ENCODE assay signal across 30 mouse cellular contexts in genomic region chr2:157611735-157612134, GRCm38 (mm10). TPM values are rescaled to one million over a fixed set of nuclear protein-coding genes. Genes with fewer than 3 reads are reported as not detected.
DNase-seq lines count a peak whose midpoint lies in the region; ATAC-seq and TF ChIP-seq lines count a peak whose summit lies in the region.
"Had no signal": no experiment of that assay in that cellular context is flagged by ENCODE, and none has a peak within 500 bp of the region (broad histone marks: within the 10 kb centered on the region; RNA-seq: fewer than 3 reads in every experiment).

No protein-coding gene starts in this region.

- H3K4me1 ChIP-seq in embryonic facial prominence, embryonic 14.5 days (ENCODE audit: control insufficient read depth, insufficient read depth, low read length) = no peaks in the 10 kb centered on the region; the same call in none of the 2 replicates
- H3K4me1 ChIP-seq in embryonic facial prominence, embryonic 10.5 days = peaks cover 31% of the 10 kb centered on the region
- peaks cover 33% of the 10 kb centered on the region for H3K4me1 ChIP-seq in hindbrain, embryonic 13.5 days (replicated peaks)
- H3K4me1 ChIP-seq in hindbrain, embryonic 11.5 days (replicated peaks; ENCODE audit: control insufficient read depth, insufficient read depth, low read length) = peaks cover 2% of the 10 kb centered on the region; the same call in 1 of the 2 replicates
- H3K4me1 ChIP-seq in limb, embryonic 14.5 days (ENCODE audit: control insufficient read depth, insufficient read depth, low read length) = peaks cover 3% of the 10 kb centered on the region; the same call in 1 of the 2 replicates
- H3K4me1 ChIP-seq in limb, embryonic 10.5 days = peaks cover 15% of the 10 kb centered on the region
- H3K4me1 ChIP-seq: heart, embryonic 15.5 days had no signal

- no peak for TF ChIP-seq POLR2A in limb, embryonic 14.5 days (IDR thresholded peaks at IDR 0.05; ENCODE audit: borderline replicate concordance, extremely low read depth, insufficient read depth, insufficient read length)

- no peak overlapping the region for H3K4me3 ChIP-seq in embryonic facial prominence, embryonic 14.5 days (ENCODE audit: low read depth, low read length)
- no peak overlapping the region for H3K4me3 ChIP-seq in embryonic facial prominence, embryonic 10.5 days
- H3K4me3 ChIP-seq in hindbrain, embryonic 13.5 days = no peak overlapping the region
- H3K4me3 ChIP-seq in hindbrain, embryonic 11.5 days (ENCODE audit: low read depth, low read length) = no peak overlapping the region
- no peak overlapping the region for H3K4me3 ChIP-seq in limb, embryonic 14.5 days (replicated peaks; ENCODE audit: low read length)
- H3K4me3 ChIP-seq in limb, embryonic 10.5 days = no peak overlapping the region
- H3K4me3 ChIP-seq: embryonic facial prominence, embryonic 15.5 days; forebrain, embryonic 12.5 days; heart, embryonic 12.5 days; heart, embryonic 15.5 days; hindbrain, embryonic 12.5 days had no signal

- DNase-seq in embryonic facial prominence, embryonic 14.5 days (ENCODE audit: low spot score) = peak; percentile 67
- DNase-seq in embryonic facial prominence, embryonic 10.5 days (ENCODE audit: low spot score) = no peak
- no peak for DNase-seq in hindbrain, embryonic 11.5 days (ENCODE audit: low spot score)
- DNase-seq in limb, embryonic 14.5 days (ENCODE audit: low spot score) = peak; percentile 34
- DNase-seq in limb, embryonic 10.5 days (ENCODE audit: low spot score) = no peak
- no peak for DNase-seq in spleen, postnatal 14 days (ENCODE audit: low spot score in 2 of 2)
- DNase-seq: adrenal gland, postnatal 10 days; adrenal gland, postnatal 36 days; B cell, adult 2 months; cerebellum, adult 11 months; cerebellum, adult 2 months; cerebellum, adult 9-11 months; cerebellum, postnatal 36 days; embryo, embryonic 11 days; gastrocnemius, postnatal 10 days; heart, adult 18-20 months; heart, postnatal 10 days; heart, postnatal 36 days had no signal

- no peaks in the 10 kb centered on the region for H3K9me3 ChIP-seq in embryonic facial prominence, embryonic 14.5 days (ENCODE audit: control insufficient read depth, low read length)
- H3K9me3 ChIP-seq in embryonic facial prominence, embryonic 10.5 days = no peaks in the 10 kb centered on the region
- no peaks in the 10 kb centered on the region for H3K9me3 ChIP-seq in hindbrain, embryonic 13.5 days
- no peaks in the 10 kb centered on the region for H3K9me3 ChIP-seq in hindbrain, embryonic 11.5 days (ENCODE audit: control insufficient read depth, low read length)
- no peaks in the 10 kb centered on the region for H3K9me3 ChIP-seq in limb, embryonic 14.5 days (ENCODE audit: control insufficient read depth, low read length)
- H3K9me3 ChIP-seq in limb, embryonic 10.5 days (replicated peaks) = no peaks in the 10 kb centered on the region
- H3K9me3 ChIP-seq: embryonic facial prominence, embryonic 15.5 days; forebrain, embryonic 12.5 days; G1E; heart, embryonic 12.5 days; heart, embryonic 15.5 days; hindbrain, embryonic 12.5 days had no signal

- WGBS in embryonic facial prominence, embryonic 14.5 days = 66% methylated on average over 3 of the region's 3 CpGs
- WGBS in embryonic facial prominence, embryonic 10.5 days = 77% methylated on average over 3 of the region's 3 CpGs
- WGBS in hindbrain, embryonic 13.5 days = 62% methylated on average over 3 of the region's 3 CpGs
- WGBS in hindbrain, embryonic 11.5 days = 78% methylated on average over 3 of the region's 3 CpGs
- 64% methylated on average over 3 of the region's 3 CpGs for WGBS in limb, embryonic 14.5 days
- 85% methylated on average over 3 of the region's 3 CpGs for WGBS in limb, embryonic 10.5 days

- H3K4me2 ChIP-seq in embryonic facial prominence, embryonic 14.5 days (ENCODE audit: low read depth, low read length) = no peak overlapping the region
- no peak overlapping the region for H3K4me2 ChIP-seq in hindbrain, embryonic 13.5 days
- no peak overlapping the region for H3K4me2 ChIP-seq in hindbrain, embryonic 11.5 days (replicated peaks; ENCODE audit: low read depth, low read length)
- no peak overlapping the region for H3K4me2 ChIP-seq in limb, embryonic 14.5 days (replicated peaks; ENCODE audit: low read depth, low read length, severe bottlenecking)
- H3K4me2 ChIP-seq: embryonic facial prominence, embryonic 15.5 days; forebrain, embryonic 12.5 days; heart, embryonic 12.5 days; heart, embryonic 15.5 days; hindbrain, embryonic 12.5 days had no signal

- H3K27me3 ChIP-seq in embryonic facial prominence, embryonic 14.5 days (replicated peaks; ENCODE audit: control insufficient read depth, insufficient read depth, low read length) = no peaks in the 10 kb centered on the region
- peaks cover 4% of the 10 kb centered on the region; the same call in 1 of the 2 replicates for H3K27me3 ChIP-seq in embryonic facial prominence, embryonic 10.5 days (replicated peaks; ENCODE audit: low read depth, poor library complexity, severe bottlenecking)
- H3K27me3 ChIP-seq in hindbrain, embryonic 13.5 days = peaks cover 4% of the 10 kb centered on the region; the same call in 1 of the 2 replicates
- H3K27me3 ChIP-seq in hindbrain, embryonic 11.5 days (ENCODE audit: control insufficient read depth, insufficient read depth, low read length) = no peaks in the 10 kb centered on the region
- no peaks in the 10 kb centered on the region for H3K27me3 ChIP-seq in limb, embryonic 14.5 days (ENCODE audit: control insufficient read depth, insufficient read depth, low read length)
- H3K27me3 ChIP-seq in limb, embryonic 10.5 days (ENCODE audit: low read depth, poor library complexity, severe bottlenecking) = peaks cover 20% of the 10 kb centered on the region; the same call in 1 of the 2 replicates
- H3K27me3 ChIP-seq: embryonic facial prominence, embryonic 15.5 days; forebrain, embryonic 12.5 days had no signal

- H3K27ac ChIP-seq in embryonic facial prominence, embryonic 14.5 days (replicated peaks; ENCODE audit: low read depth, low read length) = no peak overlapping the region
- no peak overlapping the region for H3K27ac ChIP-seq in embryonic facial prominence, embryonic 10.5 days (replicated peaks)
- 0 out of 2 replicates have a peak overlapping the region, but pooled peaks have one; percentile 5 for H3K27ac ChIP-seq in hindbrain, embryonic 13.5 days
- H3K27ac ChIP-seq in hindbrain, embryonic 11.5 days (ENCODE audit: low read depth, low read length) = no peak overlapping the region
- H3K27ac ChIP-seq in limb, embryonic 14.5 days (replicated peaks; ENCODE audit: low read depth, low read length) = no peak overlapping the region
- H3K27ac ChIP-seq in limb, embryonic 10.5 days = no peak overlapping the region
- H3K27ac ChIP-seq: embryonic facial prominence, embryonic 15.5 days; forebrain, embryonic 12.5 days; heart, embryonic 15.5 days; hindbrain, embryonic 12.5 days had no signal

- H3K9ac ChIP-seq in embryonic facial prominence, embryonic 14.5 days (ENCODE audit: low read depth, low read length) = no peak overlapping the region
- no peak overlapping the region for H3K9ac ChIP-seq in hindbrain, embryonic 13.5 days
- H3K9ac ChIP-seq in hindbrain, embryonic 11.5 days (ENCODE audit: low read depth, low read length) = no peak overlapping the region
- no peak overlapping the region for H3K9ac ChIP-seq in limb, embryonic 14.5 days (ENCODE audit: low read depth, low read length, severe bottlenecking)
- H3K9ac ChIP-seq: embryonic facial prominence, embryonic 15.5 days; forebrain, embryonic 12.5 days; heart, embryonic 12.5 days; heart, embryonic 15.5 days; hindbrain, embryonic 12.5 days had no signal

- ATAC-seq in embryonic facial prominence, embryonic 14.5 days (ENCODE audit: low read depth) = peak; percentile 61; the same call in 1 of the 2 replicates
- ATAC-seq in hindbrain, embryonic 13.5 days (ENCODE audit: low FRiP score) = no peak
- ATAC-seq in hindbrain, embryonic 11.5 days (ENCODE audit: low FRiP score) = no peak
- 0 out of 2 replicates have a peak, but pooled peaks have one; percentile 41 for ATAC-seq in limb, embryonic 14.5 days (ENCODE audit: low FRiP score, low read depth)
- ATAC-seq: forebrain, embryonic 16.5 days; hindbrain, embryonic 16.5 days; inflammation-experienced regulatory T-cells, adult 6 months; intestine, embryonic 16.5 days; Patski had no signal

- H3K36me3 ChIP-seq in embryonic facial prominence, embryonic 14.5 days (ENCODE audit: control insufficient read depth, insufficient read depth, low read length) = no peaks in the 10 kb centered on the region
- H3K36me3 ChIP-seq in embryonic facial prominence, embryonic 10.5 days (replicated peaks) = no peaks in the 10 kb centered on the region
- H3K36me3 ChIP-seq in hindbrain, embryonic 13.5 days = no peaks in the 10 kb centered on the region
- no peaks in the 10 kb centered on the region for H3K36me3 ChIP-seq in hindbrain, embryonic 11.5 days (ENCODE audit: control insufficient read depth, insufficient read depth, low read length)
- H3K36me3 ChIP-seq in limb, embryonic 14.5 days (ENCODE audit: control insufficient read depth, insufficient read depth, low read length) = no peaks in the 10 kb centered on the region
- no peaks in the 10 kb centered on the region for H3K36me3 ChIP-seq in limb, embryonic 10.5 days
- H3K36me3 ChIP-seq: embryonic facial prominence, embryonic 15.5 days; forebrain, embryonic 12.5 days; G1E; heart, embryonic 12.5 days; heart, embryonic 15.5 days; hindbrain, embryonic 12.5 days had no signal

RNA-seq across cellular contexts. Expression of gene Blcap, which starts 40.7 kb away (rescaled TPM):
- polyA plus RNA-seq in embryonic facial prominence, embryonic 14.5 days (2014; fragmentation: Nextera tagmentation; extraction: Ambion mirVana) = 64.6 and 66.7 TPM in 2 replicates
- 82.1 and 82.3 TPM in 2 replicates for polyA plus RNA-seq in embryonic facial prominence, embryonic 10.5 days (2016; fragmentation: Nextera tagmentation; extraction: Ambion mirVana)
- polyA plus RNA-seq in hindbrain, embryonic 13.5 days (2015; fragmentation: Nextera tagmentation; extraction: Ambion mirVana) = 219 and 232 TPM in 2 replicates
- polyA plus RNA-seq in hindbrain, embryonic 11.5 days (2014; fragmentation: Nextera tagmentation; extraction: Ambion mirVana) = 117 and 118 TPM in 2 replicates
- polyA plus RNA-seq in limb, embryonic 14.5 days (2012; rRNA removed) = 65.4 and 83.0 TPM in 2 replicates
- polyA plus RNA-seq in limb, embryonic 14.5 days (2014; fragmentation: Nextera tagmentation; extraction: Ambion mirVana) = 60.3 and 74.2 TPM in 2 replicates
- 58.0 and 66.9 TPM in 2 replicates for polyA plus RNA-seq in limb, embryonic 10.5 days (2016; fragmentation: Nextera tagmentation; extraction: Ambion mirVana)

RNA-seq across cellular contexts. Expression of gene Nnat, which starts 51.9 kb away (rescaled TPM):
- 348 and 416 TPM in 2 replicates for polyA plus RNA-seq in embryonic facial prominence, embryonic 14.5 days (2014; fragmentation: Nextera tagmentation; extraction: Ambion mirVana)
- polyA plus RNA-seq in embryonic facial prominence, embryonic 10.5 days (2016; fragmentation: Nextera tagmentation; extraction: Ambion mirVana) = 2,080 and 2,294 TPM in 2 replicates
- polyA plus RNA-seq in hindbrain, embryonic 13.5 days (2015; fragmentation: Nextera tagmentation; extraction: Ambion mirVana) = 6,024 and 6,534 TPM in 2 replicates
- polyA plus RNA-seq in hindbrain, embryonic 11.5 days (2014; fragmentation: Nextera tagmentation; extraction: Ambion mirVana) = 1,515 and 1,745 TPM in 2 replicates
- 452 and 589 TPM in 2 replicates for polyA plus RNA-seq in limb, embryonic 14.5 days (2012; rRNA removed)
- 299 and 356 TPM in 2 replicates for polyA plus RNA-seq in limb, embryonic 14.5 days (2014; fragmentation: Nextera tagmentation; extraction: Ambion mirVana)
- polyA plus RNA-seq in limb, embryonic 10.5 days (2016; fragmentation: Nextera tagmentation; extraction: Ambion mirVana) = 2,112 and 2,427 TPM in 2 replicates
- polyA plus RNA-seq: G1E had no signal

Comparison
In these comparisons a context has a peak if more than half of its experiments do, and no peak if none do; other contexts are left out.
1. DNase-seq: peak in embryonic facial prominence, embryonic 14.5 days (single experiment) and limb, embryonic 14.5 days (single experiment); none in embryonic facial prominence, embryonic 10.5 days (single experiment), hindbrain, embryonic 11.5 days (single experiment), limb, embryonic 10.5 days (single experiment) and spleen, postnatal 14 days (0 of 2).
2. ATAC-seq: peak in embryonic facial prominence, embryonic 14.5 days (single experiment) and limb, embryonic 14.5 days (single experiment); none in hindbrain, embryonic 13.5 days (single experiment) and hindbrain, embryonic 11.5 days (single experiment).